21 mouse cellular contexts compared by ENCODE assay signal in genomic region chr8:124389495-124389894, GRCm38 (mm10). TPM values are rescaled to one million over a fixed set of nuclear protein-coding genes. Genes with fewer than 3 reads are reported as not detected.
DNase-seq lines count a peak whose midpoint lies in the region; TF ChIP-seq lines count a peak whose summit lies in the region.
"Had no signal": no experiment of that assay in that cellular context is flagged by ENCODE, and none has a peak within 500 bp of the region (broad histone marks: within the 10 kb centered on the region; RNA-seq: fewer than 3 reads in every experiment).

No protein-coding gene starts in this region.

- H3K27me3 ChIP-seq in kidney, adult 2 months (replicated peaks; ENCODE audit: control insufficient read depth, insufficient read depth, low read length): no peaks in the 10 kb centered on the region
- H3K27me3 ChIP-seq: hindbrain, embryonic 13.5 days; intestine, embryonic 15.5 days; limb, embryonic 13.5 days; liver, embryonic 15.5 days had no signal

- peak overlapping the region; percentile 92 for H3K27ac ChIP-seq in layer of hippocampus, adult 2 months
- no peak overlapping the region for H3K27ac ChIP-seq in kidney, adult 2 months (ENCODE audit: insufficient read depth, low read depth, low read length)
- H3K27ac ChIP-seq: embryonic facial prominence, embryonic 10.5 days; hindbrain, embryonic 13.5 days; intestine, embryonic 15.5 days; limb, embryonic 13.5 days; liver, embryonic 15.5 days; stomach, postnatal 0 days had no signal

- TF ChIP-seq CTCF in layer of hippocampus, adult 2 months (conservative IDR thresholded peaks at IDR 0.05): no peak
- no peak for TF ChIP-seq CTCF in kidney, adult 2 months (conservative IDR thresholded peaks at IDR 0.05; ENCODE audit: insufficient read depth, insufficient read length, low read depth, low read length)

- TF ChIP-seq POLR2A in kidney, adult 2 months (IDR thresholded peaks at IDR 0.05; ENCODE audit: low read depth, low read length): no peak

- H3K36me3 ChIP-seq in kidney, adult 2 months (ENCODE audit: control insufficient read depth, insufficient read depth, low read length): no peaks in the 10 kb centered on the region
- H3K36me3 ChIP-seq: embryonic facial prominence, embryonic 10.5 days; G1E; hindbrain, embryonic 13.5 days; intestine, embryonic 15.5 days; limb, embryonic 13.5 days; liver, embryonic 15.5 days had no signal

- DNase-seq in frontal cortex, adult 2 months (ENCODE audit: extremely low spot score in 1 of 2, low spot score in 1 of 2): peak; percentile 90 to 91
- DNase-seq in layer of hippocampus, adult 2 months (ENCODE audit: low spot score in 2 of 2): peak; percentile 78 to 85
- DNase-seq in left cerebral cortex, postnatal 10 days (ENCODE audit: extremely low spot score in 1 of 2, low spot score in 2 of 2): peak; percentile 74
- peak; percentile 86 for DNase-seq in right cerebral cortex, postnatal 25 days
- DNase-seq in kidney, adult 2 months: no peak
- no peak for DNase-seq in adrenal gland, postnatal 25 days
- no peak for DNase-seq in embryo, embryonic 10.5 days (ENCODE audit: low spot score)
- DNase-seq: adrenal gland, adult 2 months; cerebellum, adult 9-11 months; heart, adult 11 months; kidney, postnatal 10 days; lung, postnatal 14 days had no signal

- H3K4me3 ChIP-seq in layer of hippocampus, adult 2 months: peak overlapping the region; percentile 31
- H3K4me3 ChIP-seq in kidney, adult 2 months (ENCODE audit: insufficient read depth, low read depth, low read length): no peak overlapping the region
- H3K4me3 ChIP-seq: embryonic facial prominence, embryonic 10.5 days; erythroblast, embryonic 14.5 days; hindbrain, embryonic 13.5 days; intestine, embryonic 15.5 days; limb, embryonic 13.5 days; liver, embryonic 15.5 days had no signal

- H3K4me1 ChIP-seq in kidney, adult 2 months (ENCODE audit: control insufficient read depth, insufficient read depth, low read length): no peaks in the 10 kb centered on the region
- H3K4me1 ChIP-seq: limb, embryonic 13.5 days; liver, embryonic 15.5 days had no signal

- intact Hi-C loops in left cerebral cortex, postnatal 10 days (cut with DNase I): no loop called here

- 85% methylated on average over 11 of the region's 11 CpGs for WGBS in kidney, adult 2 months

RNA-seq across cellular contexts. Expression of gene Pgbd5, which starts 50.0 kb away (rescaled TPM):
- polyA plus RNA-seq in frontal cortex, adult 2 months (2012; rRNA removed): 150 and 161 TPM in 2 replicates
- 100 to 1,000 TPM; 291 to 304 TPM for total RNA-seq in layer of hippocampus, adult 2 months (2021)
- 100 to 1,000 TPM; 126 to 127 TPM for total RNA-seq in left cerebral cortex, postnatal 10 days (2021)
- 0.39 and 0.41 TPM in 2 replicates for polyA plus RNA-seq in kidney, adult 2 months (2012; rRNA removed)
- 4.7 and 7.6 TPM in 2 replicates for total RNA-seq in adrenal gland, postnatal 25 days (2021)
- total RNA-seq: megakaryocyte-erythroid progenitor cell, adult 5-6 weeks had no signal
- polyA plus RNA-seq: erythroblast, embryonic 14.5 days; G1E had no signal

Comparison
In these comparisons a context has a peak if more than half of its experiments do, and no peak if none do; other contexts are left out.
1. DNase-seq: peak in frontal cortex, adult 2 months (2 of 2), layer of hippocampus, adult 2 months (2 of 2), left cerebral cortex, postnatal 10 days (2 of 2) and right cerebral cortex, postnatal 25 days (single experiment); none in kidney, adult 2 months (single experiment), adrenal gland, postnatal 25 days (single experiment) and embryo, embryonic 10.5 days (single experiment).
2. RNA of gene Pgbd5, which starts 50.0 kb away (total RNA-seq): 291 to 304 TPM in layer of hippocampus, adult 2 months and 126 to 127 TPM in left cerebral cortex, postnatal 10 days; 4.7 to 7.6 TPM in adrenal gland, postnatal 25 days; every median in the first group is over 10 times any median in the second.